Mouse (Mus musculus) lung, embryonic 14.5 days (tissue): Measurements from ENCODE around the gene 5730455P16Rik. TPM values are rescaled to one million over a fixed set of nuclear protein-coding genes. Genes with fewer than 3 reads are reported as not detected.
"Not testable (repeated sequence)": the region's sequence is repeated elsewhere in the genome, so short reads cannot be mapped to it uniquely, and the experiment has no call there.

Source experiments
- ATAC-seq: fragments of 200-750 bp; cut with Nextera tagmentation; 2 replicates; pipeline ENCODE4 v1.8.0; 2017; ENCODE audit warnings: mild to moderate bottlenecking, moderate TSS enrichment, moderate library complexity; ENCODE audit not compliant: insufficient read depth
- DNase-seq: peaks from one replicate; pipeline ENCODE4 v3.0.0-alpha.2; 2015
- H3K27ac ChIP-seq: fragments of 300-500 bp; sonication (generic); 2 replicates; pipeline ENCODE4 v1.5.1; 2014; ENCODE audit warnings: low read depth, mild to moderate bottlenecking, moderate library complexity
- H3K27me3 ChIP-seq: fragments of 300-500 bp; sonication (generic); 2 replicates; pipeline ENCODE4 v1.6.1; 2014; ENCODE audit warnings: low read length, control low read depth; ENCODE audit not compliant: insufficient read depth
- H3K36me3 ChIP-seq: fragments of 300-500 bp; sonication (generic); 2 replicates; pipeline ENCODE4 v1.6.1; 2014; ENCODE audit warnings: control low read depth; ENCODE audit not compliant: insufficient read depth
- H3K4me1 ChIP-seq: fragments of 300-500 bp; sonication (generic); 2 replicates; pipeline ENCODE4 v1.6.1; 2014; ENCODE audit warnings: antibody characterized with exemption, control low read depth; ENCODE audit not compliant: insufficient read depth
- H3K4me2 ChIP-seq: fragments of 300-500 bp; sonication (generic); 2 replicates; pipeline ENCODE4 v1.6.1; 2014; ENCODE audit warnings: mild to moderate bottlenecking
- H3K4me3 ChIP-seq: fragments of 300-500 bp; sonication (generic); 2 replicates; pipeline ENCODE4 v1.5.1; 2014; ENCODE audit warnings: low read depth, low read length
- H3K9ac ChIP-seq: fragments of 300-500 bp; sonication (generic); 2 replicates; pipeline ENCODE4 v1.6.1; 2014
- H3K9me3 ChIP-seq: fragments of 300-500 bp; sonication (generic); 2 replicates; pipeline ENCODE4 v1.6.1; 2016; ENCODE audit warnings: low read depth, low read length, control low read depth
- CTCF ChIP-seq: IDR thresholded peaks from 2 replicates; pipeline ENCODE4 v1.5.1; 2016; ENCODE audit warnings: antibody characterized with exemption, low read depth
- WGBS: fragments of 180-500 bp; shearing (Covaris S2); extraction: QIAGEN DNeasy Blood & Tissue Kit; methylation state at CpG from one replicate; pipeline ENCODE4 v1.1.7; 2014; 5-methylcytosine and 5-hydroxymethylcytosine counted together
- polyA plus RNA-seq: library from polyadenylated mRNA; unstranded; fragments of >200 nt; fragmentation: Nextera tagmentation; extraction: Ambion mirVana; gene quantifications from 2 replicates; pipeline ENCODE4 v1.2.1, GENCODE M21; 2014

Gene 5730455P16Rik
- polyA plus RNA-seq, 1 experiment from 2014 or later: 21.8 TPM

DNA sequence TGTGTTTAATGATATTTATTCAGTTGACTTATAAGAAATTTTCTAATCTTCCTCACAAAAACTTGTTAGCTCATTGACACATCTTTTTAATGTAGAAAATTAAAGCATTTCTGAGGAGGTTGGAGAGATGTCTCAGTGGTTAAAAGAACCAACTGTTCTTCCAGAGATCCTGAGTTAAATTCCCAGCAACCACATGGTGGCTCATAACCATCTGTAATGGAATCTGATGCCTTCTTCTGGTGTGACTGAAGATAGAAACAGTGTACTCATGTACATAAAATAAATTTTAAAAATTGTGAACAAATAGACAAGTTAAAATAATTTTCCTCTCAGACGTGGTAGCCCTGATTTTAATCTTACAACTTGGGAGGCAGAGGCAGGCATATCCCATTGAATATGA lies 12.1 kb upstream of the 5730455P16Rik start:
- H3K36me3 ChIP-seq: peaks cover 86% of the 10 kb centered on the region
- no peak for ATAC-seq
- no peak for TF ChIP-seq CTCF

DNA sequence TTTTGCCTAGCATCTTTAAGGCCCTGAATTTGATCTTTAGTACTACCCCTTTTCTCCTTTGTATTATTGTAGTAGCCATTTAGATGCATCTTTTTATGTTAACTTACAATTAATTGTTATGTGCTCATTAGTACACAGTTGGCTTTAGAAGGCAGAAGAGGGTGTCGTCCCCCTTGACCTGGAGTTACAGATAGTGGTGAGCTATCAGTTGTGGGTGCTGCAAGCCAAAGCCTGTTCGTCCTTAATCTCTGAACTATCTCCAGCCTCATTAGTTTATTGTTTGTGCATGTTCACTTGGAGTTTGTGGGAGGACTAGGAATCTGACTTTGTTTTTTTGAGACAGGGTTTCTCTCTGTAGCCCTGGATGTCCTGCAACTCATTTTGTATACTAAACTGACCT lies 9.0 kb upstream of the 5730455P16Rik start:
- 74% methylated on average over 2 of the region's 2 CpGs for whole genome bisulfite sequencing
- no peaks in the 10 kb centered on the region for H3K27me3 ChIP-seq
- H3K4me1 ChIP-seq: peaks cover 11% of the 10 kb centered on the region; the same call in 1 of the 2 replicates
- peaks cover 66% of the 10 kb centered on the region for H3K36me3 ChIP-seq
- H3K9me3 ChIP-seq: no peaks in the 10 kb centered on the region
- ATAC-seq (no peak), DNase-seq (no peak)
- no peak for TF ChIP-seq CTCF
- H3K4me2 ChIP-seq: peak overlapping the region; percentile 39
- peak overlapping the region; percentile 95; the same call in 1 of the 2 replicates for H3K4me3 ChIP-seq
- no peak overlapping the region for H3K27ac ChIP-seq
- H3K9ac ChIP-seq: no peak overlapping the region

More for the DNA sequence above, 12.1 kb upstream of the 5730455P16Rik start:
- WGBS: 75% methylated on average over 1 of the region's 1 CpGs
- Histone ChIP-seq H3K9ac (no peak overlapping the region), H3K4me1 (peaks cover 11% of the 10 kb centered on the region; the same call in 1 of the 2 replicates), H3K4me2 (no peak overlapping the region), H3K9me3 (no peaks in the 10 kb centered on the region), H3K27ac (no peak overlapping the region), H3K4me3 (no peak overlapping the region), H3K27me3 (no peaks in the 10 kb centered on the region)
- no peak for DNase-seq

GRCm38 (mm10) chr11:80385055-80385454 lies 7.2 kb upstream of the 5730455P16Rik start:
- no peak overlapping the region for H3K27ac ChIP-seq
- peak overlapping the region; percentile 94 for H3K4me2 ChIP-seq
- H3K4me3 ChIP-seq: peak overlapping the region; percentile 95
- peaks cover 51% of the 10 kb centered on the region for H3K36me3 ChIP-seq
- H3K9ac ChIP-seq: peak overlapping the region; percentile 100
- peaks cover 11% of the 10 kb centered on the region; the same call in 1 of the 2 replicates for H3K4me1 ChIP-seq
- H3K27me3 ChIP-seq: no peaks in the 10 kb centered on the region
- H3K9me3 ChIP-seq: no peaks in the 10 kb centered on the region
- DNase-seq (no peak), ATAC-seq (no peak)
- WGBS: 27% methylated on average over 4 of the region's 4 CpGs
- TF ChIP-seq CTCF: no peak

DNA sequence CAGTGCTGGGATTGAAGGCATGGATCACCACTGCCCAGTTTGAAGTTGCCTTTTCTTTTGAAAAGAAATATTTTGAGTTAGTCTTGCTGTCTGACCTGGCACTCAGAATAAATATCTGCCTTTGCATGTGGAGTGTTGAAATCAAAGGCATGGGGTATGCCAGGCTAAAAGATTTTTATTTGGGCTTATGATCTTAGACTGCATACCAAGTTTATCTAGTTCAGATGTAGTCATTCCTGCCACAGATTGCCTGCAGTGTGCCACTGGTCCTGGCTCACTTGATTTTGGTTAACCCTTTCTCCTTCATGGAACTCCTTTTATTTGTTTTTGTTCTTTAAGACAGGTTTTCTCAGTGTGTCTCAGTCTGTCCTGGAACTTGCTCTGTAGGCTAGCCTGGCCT lies 6.6 kb upstream of the 5730455P16Rik start:
- TF ChIP-seq CTCF: no peak
- ATAC-seq: no peak
- Histone ChIP-seq H3K4me2 (peak overlapping the region; percentile 94), H3K36me3 (peaks cover 45% of the 10 kb centered on the region), H3K27me3 (no peaks in the 10 kb centered on the region), H3K4me3 (peak overlapping the region; percentile 95), H3K27ac (no peak overlapping the region), H3K9me3 (no peaks in the 10 kb centered on the region), H3K9ac (peak overlapping the region; percentile 100), H3K4me1 (peaks cover 11% of the 10 kb centered on the region; the same call in 1 of the 2 replicates)
- no peak for DNase-seq

GRCm38 (mm10) chr11:80383626-80384046 lies 5.8 kb upstream of the 5730455P16Rik start:
- peak overlapping the region; percentile 94 for H3K27ac ChIP-seq
- peaks cover 11% of the 10 kb centered on the region; the same call in 1 of the 2 replicates for H3K4me1 ChIP-seq
- under 1% methylated on average over 20 of the region's 20 CpGs for WGBS
- no peak for TF ChIP-seq CTCF
- no peaks in the 10 kb centered on the region for H3K9me3 ChIP-seq
- H3K4me2 ChIP-seq: peak overlapping the region; percentile 31
- peak; percentile 50 for DNase-seq
- no peaks in the 10 kb centered on the region for H3K27me3 ChIP-seq
- H3K36me3 ChIP-seq: peaks cover 38% of the 10 kb centered on the region
- peak overlapping the region; percentile 100 for H3K9ac ChIP-seq
- 0 out of 2 replicates have a peak, but pooled peaks have one; percentile 10 for ATAC-seq
- peak overlapping the region; percentile 95 for H3K4me3 ChIP-seq

DNA sequence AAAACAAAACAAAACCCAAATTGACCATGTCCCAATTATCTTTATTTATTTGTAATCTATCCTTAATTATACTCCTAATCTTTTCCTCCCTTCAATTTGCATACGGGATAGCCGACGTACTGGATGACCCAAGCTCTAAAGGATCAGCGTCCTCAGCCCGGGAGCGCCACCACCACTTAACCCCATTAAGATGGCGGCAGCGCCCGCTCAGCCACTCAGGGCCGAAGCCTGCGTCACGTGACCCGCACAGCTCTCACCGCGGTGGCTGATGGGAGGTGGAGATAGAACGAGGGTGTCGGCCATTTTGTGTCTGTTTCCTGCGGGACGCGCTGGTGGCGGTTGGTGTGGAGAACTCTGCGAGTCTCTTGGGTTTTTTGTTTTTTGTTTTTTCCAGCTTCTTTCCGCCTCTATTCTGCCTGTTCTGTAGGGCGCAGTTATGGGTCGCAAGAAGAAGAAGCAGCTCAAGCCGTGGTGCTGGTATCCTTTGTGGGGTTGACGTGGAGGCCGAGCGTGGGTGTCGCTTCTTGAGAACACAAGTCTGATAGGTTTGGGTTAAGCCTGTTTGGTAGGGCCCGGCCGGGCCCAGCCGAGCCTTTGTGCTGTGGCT lies 5.3 kb upstream of the 5730455P16Rik start, which contains the start of gene Zfp207:
Gene Zfp207, plus strand, starts transcription at position 261 of the 607 bp plus-strand sequence.
- ATAC-seq (peak; percentile 95), DNase-seq (peak; percentile 99)
- H3K9me3 ChIP-seq: no peaks in the 10 kb centered on the region
- H3K9ac ChIP-seq: peak within 1 kb of the TSS; percentile 100
- H3K4me1 ChIP-seq: peaks cover 11% of the 10 kb centered on the region; the same call in 1 of the 2 replicates
- peak within 1 kb of the TSS; percentile 95 for H3K4me3 ChIP-seq
- H3K27me3 ChIP-seq: no peaks in the 10 kb centered on the region
- no peak for TF ChIP-seq CTCF
- H3K4me2 ChIP-seq: peak within 1 kb of the TSS; percentile 94
- under 1% methylated on average over 33 of the region's 33 CpGs for WGBS
- peaks cover 33% of the 10 kb centered on the region for H3K36me3 ChIP-seq
- H3K27ac ChIP-seq: peak within 1 kb of the TSS; percentile 94

DNA sequence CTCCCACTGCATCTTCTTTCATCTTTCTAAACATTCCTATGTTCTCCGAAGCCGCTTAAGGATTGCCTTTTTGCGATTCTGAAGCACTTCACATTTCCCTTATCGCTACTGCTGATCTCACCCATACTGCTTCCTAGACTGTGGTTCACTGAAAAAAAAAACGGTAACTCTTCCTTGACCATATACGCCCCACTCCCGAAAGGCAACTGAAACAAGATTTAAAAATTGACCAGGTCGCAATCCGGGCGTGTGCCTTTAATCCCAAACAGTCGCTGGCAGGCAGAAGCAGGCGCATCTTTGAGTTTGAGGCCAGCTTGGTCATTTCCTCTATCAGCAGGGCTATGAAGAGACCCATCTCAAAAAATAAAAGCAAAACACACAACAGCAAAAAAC lies 4.8 kb upstream of the 5730455P16Rik start:
- H3K9me3 ChIP-seq: no peaks in the 10 kb centered on the region
- peaks cover 11% of the 10 kb centered on the region; the same call in 1 of the 2 replicates for H3K4me1 ChIP-seq
- 7% methylated on average over 12 of the region's 12 CpGs for WGBS
- TF ChIP-seq CTCF: no peak
- peak overlapping the region; percentile 95 for H3K4me3 ChIP-seq
- H3K36me3 ChIP-seq: peaks cover 28% of the 10 kb centered on the region
- H3K27me3 ChIP-seq: no peaks in the 10 kb centered on the region
- peak overlapping the region; percentile 77 for H3K4me2 ChIP-seq
- peak overlapping the region; percentile 100 for H3K9ac ChIP-seq
- peak; percentile 28 for ATAC-seq
- peak overlapping the region; percentile 75 for H3K27ac ChIP-seq
- peak; percentile 57 for DNase-seq

DNA sequence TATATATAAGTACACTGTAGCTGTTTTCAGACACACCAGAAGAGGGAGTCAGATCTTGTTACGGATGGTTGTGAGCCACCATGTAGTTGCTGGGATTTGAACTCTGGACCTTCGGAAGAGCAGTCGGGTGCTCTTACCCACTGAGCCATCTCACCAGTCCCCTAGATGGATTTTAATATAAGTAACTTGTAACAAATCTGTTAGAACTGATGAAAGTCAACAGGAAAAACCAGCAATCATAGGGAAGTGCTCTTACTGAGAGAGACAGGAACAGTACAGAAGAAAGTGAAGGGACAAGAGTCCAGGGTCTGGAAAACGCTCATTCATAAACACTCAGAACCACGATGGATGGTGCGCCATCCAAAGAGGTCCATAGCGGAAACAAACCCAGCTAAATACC lies 1.4 kb upstream of the 5730455P16Rik start:
- DNase-seq, H3K4me3 ChIP-seq, H3K9me3 ChIP-seq, H3K4me2 ChIP-seq, H3K4me1 ChIP-seq, H3K36me3 ChIP-seq, ATAC-seq, H3K27ac ChIP-seq, H3K9ac ChIP-seq, H3K27me3 ChIP-seq: not testable (repeated sequence)
- 95% methylated on average over 7 of the region's 7 CpGs for WGBS

DNA sequence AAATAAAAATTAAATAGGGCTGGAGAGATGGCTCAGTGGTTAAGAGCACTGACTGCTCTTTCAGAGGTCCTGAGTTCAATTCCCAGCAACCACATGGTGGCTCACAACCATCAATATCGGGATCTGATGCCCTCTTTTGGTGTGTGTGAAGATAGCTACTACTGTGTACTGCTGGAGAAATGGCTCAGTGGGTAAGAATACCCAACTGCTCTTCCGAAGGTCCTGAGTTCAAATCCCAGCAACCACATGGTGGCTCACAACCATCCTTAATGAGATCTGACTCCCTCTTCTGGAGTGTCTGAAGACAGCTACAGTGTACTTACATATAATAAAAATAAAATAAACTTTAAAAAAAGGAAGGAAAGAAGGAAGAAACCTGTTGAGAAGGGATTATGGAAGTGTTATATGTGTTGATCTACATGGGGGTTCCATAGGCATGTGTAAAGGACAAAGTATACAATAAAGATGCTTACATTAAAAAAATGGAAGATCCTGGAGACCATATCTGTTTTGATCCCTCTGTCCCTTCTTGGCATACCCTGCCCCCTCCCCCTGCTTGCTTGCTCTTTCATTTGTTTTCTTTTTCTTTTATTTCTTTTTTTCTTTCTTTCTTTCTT lies 726 bp upstream of the 5730455P16Rik start:
- peak overlapping the region; percentile 85 for H3K4me3 ChIP-seq
- H3K4me1 ChIP-seq, H3K9me3 ChIP-seq, H3K27ac ChIP-seq, DNase-seq, ATAC-seq, H3K27me3 ChIP-seq: not testable (repeated sequence)
- 63% methylated on average over 2 of the region's 2 CpGs for WGBS
- H3K4me2 ChIP-seq: peak overlapping the region; percentile 69
- H3K9ac ChIP-seq: peak overlapping the region; percentile 94; the same call in 1 of the 2 replicates
- peaks cover 14% of the 10 kb centered on the region; the same call in 1 of the 2 replicates for H3K36me3 ChIP-seq
